Mouse (Mus musculus) liver (tissue): Measurements from ENCODE around the gene Gnptab.
"Not testable (repeated sequence)": the region's sequence is repeated elsewhere in the genome, so short reads cannot be mapped to it uniquely, and the experiment has no call there.

Source experiments
- DNase-seq: peaks from one replicate; pipeline ENCODE4 v3.0.0-alpha.2; 2020; ENCODE audit warnings: mixed read lengths

Gene Gnptab

GRCm38 (mm10) chr10:88417686-88418085, 38.8 kb downstream of the Gnptab start:
- no peak for DNase-seq

- no peak for DNase-seq
Observed at GRCm38 (mm10) chr10:88420141-88420541, 41.2 kb downstream of the Gnptab start.

GRCm38 (mm10) chr10:88420655-88421435, 41.9 kb downstream of the Gnptab start:
- DNase-seq = no peak

- peak; percentile 51 for DNase-seq
Observed at GRCm38 (mm10) chr10:88426158-88426816, 47.4 kb downstream of the Gnptab start.

GRCm38 (mm10) chr10:88426896-88427295, 48.0 kb downstream of the Gnptab start:
- DNase-seq = no peak

GRCm38 (mm10) chr10:88427998-88428397, 49.1 kb downstream of the Gnptab start:
- DNase-seq = no peak

GRCm38 (mm10) chr10:88441224-88441623, 62.3 kb downstream of the Gnptab start:
- DNase-seq = no peak

- DNase-seq = no peak
Observed at GRCm38 (mm10) chr10:88451221-88451620, 72.3 kb downstream of the Gnptab start.

GRCm38 (mm10) chr10:88451990-88452389, 73.1 kb downstream of the Gnptab start:
- no peak for DNase-seq

- no peak for DNase-seq
Observed at GRCm38 (mm10) chr10:88457816-88458215, 78.9 kb downstream of the Gnptab start.

- no peak for DNase-seq
Observed at GRCm38 (mm10) chr10:88459502-88459992, 80.6 kb downstream of the Gnptab start, which contains the start of gene Sycp3. Gene Sycp3, plus strand, starts transcription at chr10:88459569.

GRCm38 (mm10) chr10:88460122-88460820, 81.3 kb downstream of the Gnptab start:
- DNase-seq = no peak

GRCm38 (mm10) chr10:88482866-88483265, 103.9 kb downstream of the Gnptab start:
- not testable (repeated sequence) for DNase-seq

- no peak for DNase-seq
Observed at GRCm38 (mm10) chr10:88488629-88489028, 109.7 kb downstream of the Gnptab start.

GRCm38 (mm10) chr10:88491632-88492031, 112.7 kb downstream of the Gnptab start:
- DNase-seq = peak; percentile 9

- no peak for DNase-seq
Observed at GRCm38 (mm10) chr10:88492658-88493057, 113.7 kb downstream of the Gnptab start.

GRCm38 (mm10) chr10:88494959-88495587, 116.1 kb downstream of the Gnptab start:
- no peak for DNase-seq
